Mouse (Mus musculus) forebrain, embryonic 11.5 days (tissue): ENCODE measurements at regions not wholly inside any gene's neighbourhood (a gene's known extent, or its start where the extent isn't known, plus 50 kb on each side); places are given as distances from the start of the nearest gene placed in this dataset.
A peak's percentile ranks its signal among the peaks of the same experiment; 100 is the strongest.

ENCODE experiments used
- ATAC-seq: fragments of 200-750 bp; cut with Nextera tagmentation; replicated peaks from 2 replicates; pipeline ENCODE4 v1.8.0; 2017; ENCODE audit warnings: moderate TSS enrichment; ENCODE audit not compliant: low FRiP score
- DNase-seq: peaks from one replicate; pipeline ENCODE4 v3.0.0-alpha.2; 2017; ENCODE audit warnings: low spot score
- H3K27ac ChIP-seq: fragments of 300-500 bp; sonication (generic); 2 replicates; pipeline ENCODE4 v1.5.1; 2014; ENCODE audit warnings: low read depth, low read length
- H3K27me3 ChIP-seq: fragments of 300-500 bp; sonication (generic); 2 replicates; pipeline ENCODE4 v1.6.1; 2014; ENCODE audit warnings: mild to moderate bottlenecking, low read length, mixed read lengths; ENCODE audit not compliant: control insufficient read depth, insufficient read depth
- H3K36me3 ChIP-seq: fragments of 300-500 bp; sonication (generic); 2 replicates; pipeline ENCODE4 v1.6.1; 2014; ENCODE audit warnings: mild to moderate bottlenecking, low read length, moderate library complexity, mixed read lengths; ENCODE audit not compliant: control insufficient read depth, insufficient read depth
- H3K4me1 ChIP-seq: fragments of 300-500 bp; sonication (generic); replicated peaks from 2 replicates; pipeline ENCODE4 v1.6.1; 2014; ENCODE audit warnings: low read length, mixed read lengths; ENCODE audit not compliant: control insufficient read depth, insufficient read depth
- H3K4me2 ChIP-seq: fragments of 300-500 bp; sonication (generic); 2 replicates; pipeline ENCODE4 v1.6.1; 2014; ENCODE audit warnings: low read depth, mild to moderate bottlenecking, low read length, moderate library complexity, mixed read lengths; ENCODE audit not compliant: severe bottlenecking
- H3K4me3 ChIP-seq: fragments of 300-500 bp; sonication (generic); 2 replicates; pipeline ENCODE4 v1.5.1; 2014; ENCODE audit warnings: low read depth, low read length
- H3K9ac ChIP-seq: fragments of 300-500 bp; sonication (generic); 2 replicates; pipeline ENCODE4 v1.6.1; 2014; ENCODE audit warnings: low read length
- H3K9me3 ChIP-seq: fragments of 300-500 bp; sonication (generic); 2 replicates; pipeline ENCODE4 v1.6.1; 2016; ENCODE audit warnings: low read length, mixed read lengths; ENCODE audit not compliant: control insufficient read depth
- WGBS: fragments of 180-500 bp; shearing (Covaris S2); extraction: QIAGEN DNeasy Blood & Tissue Kit; methylation state at CpG from one replicate; pipeline ENCODE4 v1.1.7; 2014; 5-methylcytosine and 5-hydroxymethylcytosine counted together

DNA sequence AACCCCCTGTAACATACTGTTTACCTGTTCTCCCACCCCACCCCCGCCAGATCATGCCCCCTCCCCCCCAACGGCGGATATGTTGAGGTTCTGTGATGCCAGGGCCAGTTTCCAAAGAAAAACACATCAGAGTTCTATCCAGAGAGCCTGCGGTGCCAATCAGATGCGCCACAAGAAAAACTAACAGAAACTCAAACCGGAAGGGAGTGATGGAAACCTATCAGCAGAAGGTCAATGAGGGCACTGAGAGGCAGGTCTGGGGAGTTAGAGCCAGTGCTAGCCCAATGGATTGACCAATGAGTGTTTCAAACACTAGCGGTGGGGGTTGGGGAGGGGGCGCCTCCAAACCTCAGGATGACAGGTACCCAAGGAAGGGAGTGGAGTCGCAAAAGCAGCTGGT is 132.7 kb upstream of the Dynlrb2 start:
- no peaks in the 10 kb centered on the region for H3K9me3 ChIP-seq
- H3K4me1 ChIP-seq: peaks cover 4% of the 10 kb centered on the region; the same call in 1 of the 2 replicates
- H3K9ac ChIP-seq: no peak overlapping the region
- no peaks in the 10 kb centered on the region for H3K36me3 ChIP-seq
- no peak overlapping the region for H3K4me2 ChIP-seq
- WGBS: 85% methylated on average over 9 of the region's 9 CpGs
- H3K4me3 ChIP-seq: no peak overlapping the region
- H3K27me3 ChIP-seq: no peaks in the 10 kb centered on the region
- no peak overlapping the region for H3K27ac ChIP-seq
- ATAC-seq (no peak), DNase-seq (no peak)

DNA sequence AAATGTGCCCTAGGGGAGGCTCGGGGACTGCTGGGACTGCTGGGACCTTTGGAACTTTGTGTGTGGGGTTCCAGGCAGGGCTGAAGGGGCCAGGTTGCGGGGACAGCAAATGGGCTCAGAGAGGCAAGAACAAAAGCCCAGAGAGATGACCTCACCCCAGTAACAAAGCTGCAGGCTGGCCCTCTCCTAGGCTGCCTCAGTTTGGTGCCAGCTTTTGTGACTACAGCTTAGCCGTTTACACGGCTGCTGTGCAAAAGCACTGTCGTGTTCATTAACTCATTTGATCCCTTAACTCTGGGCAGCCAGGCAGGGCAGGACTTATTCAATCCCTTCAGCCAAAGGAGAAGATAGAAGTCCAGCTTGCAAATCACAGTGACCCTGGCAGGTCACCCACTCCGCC is 137.3 kb upstream of the Dynlrb2 start:
- peaks cover 4% of the 10 kb centered on the region; the same call in 1 of the 2 replicates for H3K4me1 ChIP-seq
- H3K36me3 ChIP-seq: no peaks in the 10 kb centered on the region
- WGBS: 27% methylated on average over 6 of the region's 6 CpGs
- H3K27me3 ChIP-seq: no peaks in the 10 kb centered on the region
- H3K9ac ChIP-seq: no peak overlapping the region
- ATAC-seq: peak; percentile 74
- DNase-seq: peak; percentile 72
- no peaks in the 10 kb centered on the region for H3K9me3 ChIP-seq
- H3K4me3 ChIP-seq: no peak overlapping the region
- no peak overlapping the region for H3K4me2 ChIP-seq
- H3K27ac ChIP-seq: no peak overlapping the region

DNA sequence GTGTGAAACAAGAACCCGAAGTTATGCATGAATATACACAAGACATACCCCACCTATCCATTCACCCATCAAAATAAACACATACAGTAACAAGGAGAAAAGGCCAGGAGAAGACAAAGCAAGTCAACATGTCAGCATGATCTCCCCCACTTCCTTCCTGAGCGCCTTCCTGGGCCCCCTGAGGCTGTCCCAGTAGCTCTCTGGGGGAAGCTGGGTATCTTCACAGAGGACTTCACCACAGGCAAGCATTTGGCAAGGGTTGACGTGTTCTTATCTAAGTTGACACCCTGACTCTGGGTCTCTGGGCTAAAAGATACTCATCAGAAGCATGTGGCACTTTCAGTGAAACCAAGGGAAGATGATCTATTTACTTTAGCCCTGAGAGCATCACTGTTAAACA is 138.1 kb upstream of the Dynlrb2 start:
- H3K9me3 ChIP-seq: no peaks in the 10 kb centered on the region
- WGBS: 83% methylated on average over 3 of the region's 3 CpGs
- no peak overlapping the region for H3K4me3 ChIP-seq
- ATAC-seq: no peak
- no peak for DNase-seq
- H3K4me2 ChIP-seq: no peak overlapping the region
- no peak overlapping the region for H3K9ac ChIP-seq
- H3K36me3 ChIP-seq: no peaks in the 10 kb centered on the region
- no peaks in the 10 kb centered on the region for H3K27me3 ChIP-seq
- H3K27ac ChIP-seq: no peak overlapping the region
- H3K4me1 ChIP-seq: peaks cover 4% of the 10 kb centered on the region; the same call in 1 of the 2 replicates

DNA sequence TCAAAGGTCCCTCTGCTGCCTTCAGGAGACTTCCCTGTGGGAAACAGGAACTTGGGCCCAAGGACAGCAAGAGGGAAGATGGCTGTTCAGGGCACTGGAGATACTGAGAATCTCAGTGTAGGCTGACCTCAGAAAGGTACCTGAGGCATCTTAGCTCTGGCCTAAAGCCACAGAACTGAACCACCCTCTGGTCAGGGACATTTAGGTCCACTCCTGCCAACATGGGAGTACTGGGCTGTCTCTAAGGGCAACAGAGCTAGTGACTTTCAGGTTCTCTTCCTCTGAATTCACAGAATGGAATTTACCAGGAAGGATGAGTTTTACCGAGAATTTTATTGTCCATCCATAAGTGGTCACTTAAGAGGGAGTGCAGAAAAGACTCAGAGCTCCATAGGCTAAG is 140.0 kb upstream of the Dynlrb2 start:
- no peaks in the 10 kb centered on the region for H3K4me1 ChIP-seq
- no peaks in the 10 kb centered on the region for H3K36me3 ChIP-seq
- no peak overlapping the region for H3K4me3 ChIP-seq
- H3K9me3 ChIP-seq: no peaks in the 10 kb centered on the region
- H3K27me3 ChIP-seq: no peaks in the 10 kb centered on the region
- 85% methylated on average over 1 of the region's 1 CpGs for WGBS
- DNase-seq (no peak), ATAC-seq (no peak)
- no peak overlapping the region for H3K9ac ChIP-seq
- H3K27ac ChIP-seq: no peak overlapping the region
- H3K4me2 ChIP-seq: no peak overlapping the region

DNA sequence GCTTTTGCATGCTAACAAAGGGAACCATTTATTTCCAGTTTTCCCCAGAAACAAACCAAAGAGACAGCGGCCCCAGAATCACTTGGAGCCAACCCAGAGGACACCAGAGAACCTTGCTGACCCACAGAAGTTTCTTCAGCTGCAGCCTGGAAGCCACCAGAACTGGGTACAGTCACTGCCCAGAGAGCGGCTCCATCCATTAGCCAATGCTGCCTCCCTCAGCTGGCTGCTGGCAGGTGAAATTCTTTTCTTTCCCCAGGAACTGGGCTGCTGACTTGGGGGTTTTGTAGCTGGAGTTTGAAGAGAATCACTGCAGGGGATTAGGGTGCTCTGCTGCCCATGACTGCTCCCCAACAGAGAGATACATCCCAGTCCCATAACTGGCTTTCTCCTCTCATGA is 140.6 kb upstream of the Dynlrb2 start:
- no peaks in the 10 kb centered on the region for H3K36me3 ChIP-seq
- H3K27ac ChIP-seq: no peak overlapping the region
- no peak overlapping the region for H3K4me2 ChIP-seq
- ATAC-seq: no peak
- no peaks in the 10 kb centered on the region for H3K27me3 ChIP-seq
- no peak overlapping the region for H3K9ac ChIP-seq
- no peak overlapping the region for H3K4me3 ChIP-seq
- H3K4me1 ChIP-seq: no peaks in the 10 kb centered on the region
- no peaks in the 10 kb centered on the region for H3K9me3 ChIP-seq
- 73% methylated on average over 2 of the region's 2 CpGs for WGBS
- no peak for DNase-seq

DNA sequence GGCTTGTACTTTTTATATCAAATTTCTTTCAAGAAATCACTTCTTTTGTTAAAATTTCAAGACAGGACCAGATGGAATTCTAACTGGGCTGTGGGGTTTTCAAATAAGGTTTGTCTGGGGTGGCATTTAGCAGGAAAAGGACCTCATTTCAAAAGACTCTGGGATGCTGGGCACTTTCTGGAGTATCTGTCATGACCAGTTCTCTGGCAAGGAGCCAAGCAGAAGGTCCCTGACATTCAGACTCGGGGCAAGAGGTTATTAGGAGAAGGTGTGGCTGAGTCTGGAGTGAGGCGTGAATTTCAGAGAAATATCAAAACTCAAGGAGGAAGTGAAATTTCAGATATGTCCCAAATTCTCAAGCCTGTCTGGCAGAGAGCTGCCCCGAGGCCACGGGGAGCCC is 142.4 kb upstream of the Dynlrb2 start:
- Histone ChIP-seq H3K4me3 (no peak overlapping the region), H3K9ac (no peak overlapping the region), H3K4me2 (no peak overlapping the region), H3K36me3 (no peaks in the 10 kb centered on the region), H3K27ac (no peak overlapping the region), H3K9me3 (no peaks in the 10 kb centered on the region), H3K27me3 (no peaks in the 10 kb centered on the region), H3K4me1 (no peaks in the 10 kb centered on the region)
- 73% methylated on average over 4 of the region's 4 CpGs for WGBS
- DNase-seq (no peak), ATAC-seq (no peak)

DNA sequence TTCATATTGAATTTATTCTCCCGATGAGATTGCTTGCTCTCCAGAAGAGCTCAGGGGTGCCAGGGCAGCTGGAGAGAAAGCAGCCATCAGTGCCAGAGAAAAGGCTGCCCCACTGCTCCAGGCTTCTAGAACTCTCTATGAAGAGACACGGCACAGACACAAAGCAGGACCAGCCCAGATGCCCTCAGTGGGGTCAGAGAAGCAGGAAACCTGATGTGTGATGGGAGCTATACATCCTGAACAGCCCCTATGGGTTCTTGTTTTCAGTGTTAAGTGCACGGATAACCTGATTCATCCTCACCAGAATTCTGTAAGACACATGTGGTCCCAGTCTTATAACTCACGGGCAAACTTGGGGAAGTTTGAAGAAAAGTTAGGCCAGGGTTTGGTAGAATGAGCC is 145.0 kb upstream of the Dynlrb2 start:
- no peak overlapping the region for H3K9ac ChIP-seq
- no peaks in the 10 kb centered on the region for H3K27me3 ChIP-seq
- no peak overlapping the region for H3K27ac ChIP-seq
- DNase-seq: no peak
- no peaks in the 10 kb centered on the region for H3K36me3 ChIP-seq
- no peak overlapping the region for H3K4me2 ChIP-seq
- ATAC-seq: no peak
- no peak overlapping the region for H3K4me3 ChIP-seq
- H3K9me3 ChIP-seq: no peaks in the 10 kb centered on the region
- no peaks in the 10 kb centered on the region for H3K4me1 ChIP-seq
- WGBS: 80% methylated on average over 4 of the region's 4 CpGs

DNA sequence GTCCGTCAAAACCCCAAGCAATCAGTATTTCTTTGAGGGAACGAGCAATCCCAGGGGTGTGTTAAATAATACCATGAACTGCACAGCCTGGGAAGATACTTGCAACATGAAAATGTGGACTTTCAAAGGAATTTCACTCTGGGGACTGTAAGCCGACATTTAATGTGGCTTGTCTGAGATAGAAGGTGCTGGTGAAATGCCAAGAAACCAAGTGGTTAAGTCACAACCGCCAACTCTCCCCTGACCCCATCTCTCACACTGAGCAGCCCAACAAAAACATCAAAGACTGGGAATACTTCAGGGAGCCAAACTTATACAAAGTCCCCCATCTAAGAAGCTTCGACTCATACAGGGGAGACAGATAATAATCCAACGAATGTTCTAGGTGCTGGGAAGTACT is 150.0 kb upstream of the Dynlrb2 start:
- ATAC-seq (no peak), DNase-seq (no peak)
- no peaks in the 10 kb centered on the region for H3K9me3 ChIP-seq
- no peaks in the 10 kb centered on the region for H3K27me3 ChIP-seq
- WGBS: 81% methylated on average over 6 of the region's 6 CpGs
- H3K9ac ChIP-seq: no peak overlapping the region
- H3K4me2 ChIP-seq: no peak overlapping the region
- no peaks in the 10 kb centered on the region for H3K4me1 ChIP-seq
- H3K36me3 ChIP-seq: no peaks in the 10 kb centered on the region
- no peak overlapping the region for H3K4me3 ChIP-seq
- H3K27ac ChIP-seq: no peak overlapping the region

DNA sequence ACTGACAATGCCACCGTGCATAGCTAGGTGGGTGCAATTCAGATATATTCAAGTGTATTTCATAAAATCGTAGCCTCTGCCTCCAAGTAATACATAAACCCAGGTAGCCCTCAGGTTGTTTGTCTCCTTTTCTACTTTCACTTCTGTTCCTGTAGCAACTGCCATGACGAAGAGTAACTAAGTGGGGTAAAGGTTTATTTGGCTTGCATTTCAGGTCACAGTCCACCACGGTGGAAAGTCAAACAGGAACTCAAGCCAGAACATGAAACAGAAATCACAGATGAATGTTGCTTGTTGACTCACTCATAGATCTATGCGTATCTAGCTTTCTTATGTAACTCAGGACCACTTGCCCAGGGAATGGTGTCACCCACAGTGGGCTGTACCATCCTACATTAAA is 150.9 kb upstream of the Dynlrb2 start:
- H3K36me3 ChIP-seq: no peaks in the 10 kb centered on the region
- no peaks in the 10 kb centered on the region for H3K9me3 ChIP-seq
- H3K27me3 ChIP-seq: no peaks in the 10 kb centered on the region
- DNase-seq (no peak), ATAC-seq (no peak)
- no peak overlapping the region for H3K4me2 ChIP-seq
- no peak overlapping the region for H3K9ac ChIP-seq
- H3K27ac ChIP-seq: no peak overlapping the region
- WGBS: 93% methylated on average over 5 of the region's 5 CpGs
- H3K4me1 ChIP-seq: no peaks in the 10 kb centered on the region
- H3K4me3 ChIP-seq: no peak overlapping the region
